Mouse (Mus musculus) hindbrain, embryonic 11.5 days (tissue): Measurements from ENCODE around the gene Ptpn13. TPM values are rescaled to one million over a fixed set of nuclear protein-coding genes. Genes with fewer than 3 reads are reported as not detected.

Source experiments
- ATAC-seq: fragments of 200-750 bp; cut with Nextera tagmentation; 2 replicates; pipeline ENCODE4 v1.8.0; 2017; ENCODE audit warnings: mild to moderate bottlenecking, moderate TSS enrichment, moderate library complexity; ENCODE audit not compliant: low FRiP score
- DNase-seq: peaks from one replicate; pipeline ENCODE4 v3.0.0-alpha.2; 2015; ENCODE audit warnings: low spot score
- H3K27ac ChIP-seq: fragments of 300-500 bp; sonication (generic); 2 replicates; pipeline ENCODE4 v1.5.1; 2014; ENCODE audit warnings: mild to moderate bottlenecking, low read depth, low read length
- H3K27me3 ChIP-seq: fragments of 300-500 bp; sonication (generic); 2 replicates; pipeline ENCODE4 v1.6.1; 2014; ENCODE audit warnings: mild to moderate bottlenecking, low read length, moderate library complexity, mixed read lengths; ENCODE audit not compliant: control insufficient read depth, insufficient read depth
- H3K36me3 ChIP-seq: fragments of 300-500 bp; sonication (generic); 2 replicates; pipeline ENCODE4 v1.6.1; 2014; ENCODE audit warnings: mild to moderate bottlenecking, low read length, moderate library complexity, mixed read lengths; ENCODE audit not compliant: control insufficient read depth, insufficient read depth
- H3K4me1 ChIP-seq: fragments of 300-500 bp; sonication (generic); replicated peaks from 2 replicates; pipeline ENCODE4 v1.6.1; 2014; ENCODE audit warnings: low read length, mixed read lengths; ENCODE audit not compliant: control insufficient read depth, insufficient read depth
- H3K4me2 ChIP-seq: fragments of 300-500 bp; sonication (generic); replicated peaks from 2 replicates; pipeline ENCODE4 v1.6.1; 2014; ENCODE audit warnings: mild to moderate bottlenecking, low read depth, low read length
- H3K4me3 ChIP-seq: fragments of 300-500 bp; sonication (generic); 2 replicates; pipeline ENCODE4 v1.5.1; 2014; ENCODE audit warnings: low read depth, low read length
- H3K9ac ChIP-seq: fragments of 300-500 bp; sonication (generic); 2 replicates; pipeline ENCODE4 v1.6.1; 2014; ENCODE audit warnings: low read depth, low read length
- H3K9me3 ChIP-seq: fragments of 300-500 bp; sonication (generic); 2 replicates; pipeline ENCODE4 v1.6.1; 2016; ENCODE audit warnings: low read length; ENCODE audit not compliant: control insufficient read depth
- WGBS: fragments of 180-500 bp; shearing (Covaris S2); extraction: QIAGEN DNeasy Blood & Tissue Kit; methylation state at CpG from one replicate; pipeline ENCODE4 v1.1.7; 2014; 5-methylcytosine and 5-hydroxymethylcytosine counted together
- polyA plus RNA-seq: library from polyadenylated mRNA; unstranded; fragments of >200 nt; fragmentation: Nextera tagmentation; extraction: Ambion mirVana; gene quantifications from 2 replicates; pipeline ENCODE4 v1.2.1, GENCODE M21; 2014

The Ptpn13 gene
- polyA plus RNA-seq, 1 experiment from 2014 or later = 19.3 TPM

GRCm38 (mm10) chr5:103530214-103530613, 105.2 kb downstream of the Ptpn13 start:
- no peak overlapping the region for H3K9ac ChIP-seq
- WGBS = 91% methylated on average over 9 of the region's 9 CpGs
- no peaks in the 10 kb centered on the region for H3K4me1 ChIP-seq
- H3K9me3 ChIP-seq = no peaks in the 10 kb centered on the region
- H3K36me3 ChIP-seq = no peaks in the 10 kb centered on the region
- DNase-seq (no peak), ATAC-seq (no peak)
- H3K4me3 ChIP-seq = no peak overlapping the region
- H3K4me2 ChIP-seq = no peak overlapping the region
- H3K27me3 ChIP-seq = no peaks in the 10 kb centered on the region
- H3K27ac ChIP-seq = no peak overlapping the region

DNA sequence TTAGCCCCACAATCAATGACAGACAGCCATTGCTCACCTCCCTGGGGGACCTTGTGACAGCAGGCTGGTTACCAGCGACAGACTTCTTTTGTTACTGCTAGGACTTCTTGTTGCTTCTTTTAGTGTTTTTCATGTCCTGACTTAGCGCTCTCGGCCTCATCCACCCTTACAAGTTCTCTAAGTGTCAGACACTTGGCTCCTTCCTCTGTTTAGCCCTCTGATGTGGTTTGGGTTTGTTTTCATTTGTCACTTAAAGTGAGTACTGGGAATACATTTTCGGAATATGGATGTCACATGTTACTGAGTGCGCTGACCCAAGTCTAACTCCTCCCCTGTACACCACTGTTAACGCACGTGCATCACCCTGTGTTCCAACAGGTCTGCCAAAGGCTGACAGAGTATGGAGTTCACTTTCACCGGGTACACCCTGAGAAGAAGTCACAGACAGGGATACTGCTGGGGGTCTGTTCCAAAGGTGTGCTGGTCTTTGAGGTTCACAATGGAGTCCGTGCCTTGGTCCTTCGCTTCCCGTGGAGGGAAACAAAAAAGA, 107.9 kb downstream of the Ptpn13 start:
- Histone ChIP-seq H3K4me1 (no peaks in the 10 kb centered on the region), H3K4me3 (no peak overlapping the region), H3K9me3 (no peaks in the 10 kb centered on the region), H3K9ac (no peak overlapping the region), H3K27ac (no peak overlapping the region), H3K36me3 (no peaks in the 10 kb centered on the region), H3K27me3 (no peaks in the 10 kb centered on the region), H3K4me2 (no peak overlapping the region)
- ATAC-seq (no peak), DNase-seq (no peak)
- WGBS = 69% methylated on average over 11 of the region's 11 CpGs

DNA sequence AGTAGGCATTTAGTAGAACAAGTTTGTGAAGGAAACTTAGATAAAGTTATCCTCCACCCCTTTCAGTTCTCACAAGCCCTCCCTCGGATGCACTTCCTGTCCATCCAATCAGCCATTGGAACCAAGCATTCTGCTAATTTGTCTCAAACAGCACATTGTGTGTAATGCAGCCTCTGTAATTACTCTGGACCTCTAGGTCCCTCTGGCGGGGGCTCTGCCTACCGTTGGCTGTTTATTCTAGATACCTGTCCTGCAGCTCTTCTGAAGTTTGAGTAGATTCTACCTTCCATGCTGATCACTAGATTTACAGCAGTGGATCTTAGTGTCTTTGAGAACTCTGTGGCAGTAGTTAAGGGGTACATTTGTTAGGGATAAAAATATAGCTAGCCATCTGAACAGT, 109.5 kb downstream of the Ptpn13 start:
- no peaks in the 10 kb centered on the region for H3K36me3 ChIP-seq
- no peak overlapping the region for H3K9ac ChIP-seq
- DNase-seq (no peak), ATAC-seq (no peak)
- H3K4me2 ChIP-seq = no peak overlapping the region
- H3K4me1 ChIP-seq = no peaks in the 10 kb centered on the region
- H3K27ac ChIP-seq = no peak overlapping the region
- H3K27me3 ChIP-seq = no peaks in the 10 kb centered on the region
- WGBS = 81% methylated on average over 3 of the region's 3 CpGs
- H3K4me3 ChIP-seq = no peak overlapping the region
- H3K9me3 ChIP-seq = no peaks in the 10 kb centered on the region

GRCm38 (mm10) chr5:103537429-103537828, 112.4 kb downstream of the Ptpn13 start:
- Histone ChIP-seq H3K9ac (no peak overlapping the region), H3K4me3 (no peak overlapping the region), H3K27ac (no peak overlapping the region), H3K4me1 (no peaks in the 10 kb centered on the region), H3K4me2 (no peak overlapping the region), H3K27me3 (no peaks in the 10 kb centered on the region), H3K9me3 (no peaks in the 10 kb centered on the region), H3K36me3 (no peaks in the 10 kb centered on the region)
- WGBS = 73% methylated on average over 4 of the region's 4 CpGs
- no peak for DNase-seq
- no peak for ATAC-seq

- Histone ChIP-seq H3K4me3 (no peak overlapping the region), H3K4me2 (no peak overlapping the region), H3K9me3 (no peaks in the 10 kb centered on the region), H3K27me3 (no peaks in the 10 kb centered on the region), H3K36me3 (no peaks in the 10 kb centered on the region), H3K9ac (no peak overlapping the region), H3K27ac (no peak overlapping the region), H3K4me1 (no peaks in the 10 kb centered on the region)
- WGBS = 94% methylated on average over 6 of the region's 6 CpGs
- DNase-seq (no peak), ATAC-seq (no peak)
Observed at GRCm38 (mm10) chr5:103540612-103541011, 115.6 kb downstream of the Ptpn13 start.

GRCm38 (mm10) chr5:103541136-103541535, 116.1 kb downstream of the Ptpn13 start:
- H3K27ac ChIP-seq = no peak overlapping the region
- H3K27me3 ChIP-seq = no peaks in the 10 kb centered on the region
- H3K9ac ChIP-seq = no peak overlapping the region
- H3K4me2 ChIP-seq = no peak overlapping the region
- DNase-seq (no peak), ATAC-seq (no peak)
- H3K4me3 ChIP-seq = no peak overlapping the region
- 91% methylated on average over 10 of the region's 10 CpGs for WGBS
- H3K4me1 ChIP-seq = no peaks in the 10 kb centered on the region
- H3K9me3 ChIP-seq = no peaks in the 10 kb centered on the region
- H3K36me3 ChIP-seq = no peaks in the 10 kb centered on the region

DNA sequence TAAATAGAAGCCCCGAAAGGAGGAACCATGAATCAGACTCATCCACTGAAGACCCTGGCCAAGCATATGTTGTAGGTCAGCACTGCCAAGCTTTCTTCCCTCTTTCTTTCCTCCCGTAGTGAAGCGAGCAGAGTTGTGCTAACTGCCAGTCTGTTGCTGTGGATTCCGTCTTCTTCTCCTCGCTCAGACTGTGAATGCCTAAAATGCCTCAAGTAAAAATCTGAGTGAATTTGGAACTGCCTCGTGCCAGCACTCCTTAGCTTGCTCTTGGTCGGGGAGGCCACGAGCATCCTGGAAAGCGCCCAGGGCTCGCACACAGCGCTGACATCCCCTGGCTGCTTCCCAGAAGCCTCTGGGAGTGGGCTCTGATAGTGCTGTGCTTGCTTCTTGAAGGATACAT, 116.5 kb downstream of the Ptpn13 start:
- no peaks in the 10 kb centered on the region for H3K9me3 ChIP-seq

GRCm38 (mm10) chr5:103545381-103546000, 120.5 kb downstream of the Ptpn13 start:
- Histone ChIP-seq H3K9ac (no peak overlapping the region), H3K27me3 (no peaks in the 10 kb centered on the region), H3K9me3 (no peaks in the 10 kb centered on the region), H3K36me3 (no peaks in the 10 kb centered on the region), H3K4me1 (no peaks in the 10 kb centered on the region), H3K27ac (no peak overlapping the region), H3K4me3 (no peak overlapping the region), H3K4me2 (no peak overlapping the region)
- DNase-seq = no peak
- ATAC-seq = no peak
- WGBS = 91% methylated on average over 20 of the region's 20 CpGs

More for the DNA sequence above, 116.5 kb downstream of the Ptpn13 start:
- Histone ChIP-seq H3K4me1 (no peaks in the 10 kb centered on the region), H3K4me2 (no peak overlapping the region), H3K27me3 (no peaks in the 10 kb centered on the region), H3K27ac (no peak overlapping the region), H3K36me3 (no peaks in the 10 kb centered on the region), H3K4me3 (no peak overlapping the region), H3K9ac (no peak overlapping the region)
- 92% methylated on average over 11 of the region's 11 CpGs for WGBS
- DNase-seq (no peak), ATAC-seq (no peak)

DNA sequence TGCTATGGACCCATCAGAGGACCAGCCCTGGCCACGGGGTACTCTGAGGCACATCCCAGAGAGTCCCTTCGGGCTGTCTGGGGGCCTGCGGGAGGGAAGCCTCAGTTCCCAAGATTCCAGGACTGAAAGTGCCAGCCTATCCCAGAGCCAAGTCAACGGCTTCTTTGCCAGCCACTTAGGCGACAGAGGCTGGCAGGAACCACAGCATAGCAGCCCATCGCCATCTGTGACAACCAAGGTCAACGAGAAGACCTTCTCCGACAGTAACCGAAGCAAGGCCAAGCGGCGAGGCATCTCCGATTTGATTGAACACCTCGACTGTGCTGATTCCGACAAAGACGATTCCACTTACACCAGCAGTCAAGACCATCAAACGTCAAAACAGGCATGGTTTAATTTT, 129.8 kb downstream of the Ptpn13 start:
- Histone ChIP-seq H3K9me3 (no peaks in the 10 kb centered on the region), H3K27ac (no peak overlapping the region), H3K36me3 (no peaks in the 10 kb centered on the region), H3K4me2 (no peak overlapping the region), H3K9ac (no peak overlapping the region), H3K27me3 (no peaks in the 10 kb centered on the region), H3K4me1 (no peaks in the 10 kb centered on the region), H3K4me3 (no peak overlapping the region)
- 95% methylated on average over 16 of the region's 16 CpGs for WGBS
- DNase-seq = no peak
- ATAC-seq = no peak
